ENCODE assay signal across 8 mouse cellular contexts in the genomic region with DNA sequence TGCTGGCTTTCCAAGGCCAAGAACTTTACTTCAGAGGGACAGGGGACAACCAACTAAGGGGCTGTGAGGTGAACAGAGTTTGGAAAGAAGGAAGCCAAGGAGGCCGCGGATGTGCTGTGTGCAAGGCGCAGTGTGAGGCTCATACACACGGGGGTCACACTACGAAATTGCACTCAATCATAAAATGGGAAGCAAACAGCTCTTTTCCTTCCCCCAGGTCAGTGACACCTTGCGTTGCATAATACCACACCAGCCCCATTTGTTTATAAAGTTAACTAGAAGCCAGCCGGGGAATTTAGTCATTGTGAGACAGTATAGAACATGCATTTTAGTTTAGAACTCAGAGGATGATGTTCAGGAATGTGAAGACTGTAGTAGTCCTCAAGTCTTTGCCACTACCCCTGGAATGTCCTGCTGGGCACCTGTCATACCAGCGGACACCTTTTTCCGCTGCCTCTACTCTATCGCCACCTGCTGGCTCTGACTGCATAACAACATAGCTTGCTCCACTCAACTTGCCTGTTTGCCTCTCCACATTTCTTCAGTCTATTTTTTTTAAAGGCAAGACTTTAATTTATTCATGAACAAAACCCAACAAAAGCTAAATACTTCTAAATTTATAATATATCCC.
A peak's percentile ranks its signal among the peaks of the same experiment; 100 is the strongest.
DNase-seq lines count a peak whose midpoint lies in the region; ATAC-seq and TF ChIP-seq lines count a peak whose summit lies in the region.

No protein-coding gene starts in this region.

- TF ChIP-seq CTCF in C2C12 (IDR thresholded peaks at IDR 0.05; ENCODE audit: control insufficient read depth, insufficient read depth, insufficient read length), result peak; percentile 44
- TF ChIP-seq CTCF in liver, embryonic 14.5 days (IDR thresholded peaks at IDR 0.05; ENCODE audit: low read depth), result peak; percentile 91
- TF ChIP-seq CTCF in thymus, adult 2 months (IDR thresholded peaks at IDR 0.05; ENCODE audit: borderline replicate concordance, control insufficient read depth, extremely low read depth, insufficient read depth, low read length, poor library complexity), result peak; percentile 62; the same call in 1 of the 2 replicates

- H3K9me3 ChIP-seq in embryonic facial prominence, embryonic 10.5 days, result no peaks in the 10 kb centered on the region
- no peaks in the 10 kb centered on the region for H3K9me3 ChIP-seq in heart, embryonic 10.5 days
- no peaks in the 10 kb centered on the region for H3K9me3 ChIP-seq in kidney, embryonic 14.5 days (ENCODE audit: control insufficient read depth, low read length)
- H3K9me3 ChIP-seq in liver, embryonic 14.5 days (ENCODE audit: control insufficient read depth, low read length), result no peaks in the 10 kb centered on the region
- no peaks in the 10 kb centered on the region for H3K9me3 ChIP-seq in neural tube, embryonic 14.5 days (ENCODE audit: control insufficient read depth, low read length)

- ATAC-seq in kidney, embryonic 14.5 days (ENCODE audit: low FRiP score, low TSS enrichment), result 0 out of 2 replicates have a peak, but pooled peaks have one; percentile 54
- peak; percentile 39; the same call in 1 of the 2 replicates for ATAC-seq in liver, embryonic 14.5 days (ENCODE audit: insufficient read depth)
- peak; percentile 24; the same call in 1 of the 2 replicates for ATAC-seq in neural tube, embryonic 14.5 days (ENCODE audit: low read depth)

- no peak overlapping the region for H3K9ac ChIP-seq in kidney, embryonic 14.5 days (ENCODE audit: low read depth, low read length)
- no peak overlapping the region for H3K9ac ChIP-seq in liver, embryonic 14.5 days (replicated peaks)
- H3K9ac ChIP-seq in neural tube, embryonic 14.5 days (replicated peaks; ENCODE audit: low read depth, low read length), result no peak overlapping the region

- no peak overlapping the region for H3ac ChIP-seq in C2C12 (ENCODE audit: control insufficient read depth, insufficient read length, low read depth)

- no peaks in the 10 kb centered on the region for H3K79me2 ChIP-seq in C2C12 (ENCODE audit: control insufficient read depth, insufficient read depth)

- no peak overlapping the region for H3K4me2 ChIP-seq in kidney, embryonic 14.5 days (replicated peaks; ENCODE audit: low read depth, low read length)
- H3K4me2 ChIP-seq in liver, embryonic 14.5 days (ENCODE audit: low read depth), result peak overlapping the region; percentile 47
- H3K4me2 ChIP-seq in neural tube, embryonic 14.5 days (ENCODE audit: low read depth, low read length), result no peak overlapping the region

- TF ChIP-seq POLR2A in thymus, adult 2 months (IDR thresholded peaks at IDR 0.05; ENCODE audit: control insufficient read depth, extremely low read depth, insufficient read depth, low read length, poor library complexity), result no peak

- H3K4me3 ChIP-seq in C2C12 (ENCODE audit: insufficient read depth, poor library complexity, severe bottlenecking), result no peak overlapping the region
- H3K4me3 ChIP-seq in embryonic facial prominence, embryonic 10.5 days, result no peak overlapping the region
- H3K4me3 ChIP-seq in heart, embryonic 10.5 days, result peak overlapping the region; percentile 42; the same call in 1 of the 2 replicates
- H3K4me3 ChIP-seq in kidney, embryonic 14.5 days (ENCODE audit: low read length), result no peak overlapping the region
- H3K4me3 ChIP-seq in liver, embryonic 14.5 days (ENCODE audit: insufficient read depth in 1 of 2, low read depth in 2 of 2, low read length in 2 of 2), result no peak overlapping the region
- H3K4me3 ChIP-seq in neural tube, embryonic 14.5 days (ENCODE audit: low read depth, low read length), result no peak overlapping the region
- no peak overlapping the region; the same call in 1 of the 2 replicates for H3K4me3 ChIP-seq in thymus, adult 2 months (ENCODE audit: control insufficient read depth, insufficient read depth, low read length)

- no peak overlapping the region for H3K27ac ChIP-seq in embryonic facial prominence, embryonic 10.5 days (replicated peaks)
- no peak overlapping the region for H3K27ac ChIP-seq in heart, embryonic 10.5 days
- H3K27ac ChIP-seq in kidney, embryonic 14.5 days (ENCODE audit: low read depth, low read length), result no peak overlapping the region
- H3K27ac ChIP-seq in liver, embryonic 14.5 days, result no peak overlapping the region
- no peak overlapping the region for H3K27ac ChIP-seq in neural tube, embryonic 14.5 days (ENCODE audit: low read depth, low read length)
- no peak overlapping the region for H3K27ac ChIP-seq in thymus, adult 2 months (ENCODE audit: control insufficient read depth, insufficient read depth, low read length)

- H3K36me3 ChIP-seq in C2C12 (ENCODE audit: control insufficient read depth, insufficient read depth), result no peaks in the 10 kb centered on the region
- H3K36me3 ChIP-seq in embryonic facial prominence, embryonic 10.5 days (replicated peaks), result no peaks in the 10 kb centered on the region
- H3K36me3 ChIP-seq in heart, embryonic 10.5 days, result no peaks in the 10 kb centered on the region
- no peaks in the 10 kb centered on the region for H3K36me3 ChIP-seq in kidney, embryonic 14.5 days (ENCODE audit: control insufficient read depth, insufficient read depth, low read length)
- H3K36me3 ChIP-seq in liver, embryonic 14.5 days (replicated peaks; ENCODE audit: control insufficient read depth, insufficient read depth, low read depth), result no peaks in the 10 kb centered on the region
- no peaks in the 10 kb centered on the region for H3K36me3 ChIP-seq in neural tube, embryonic 14.5 days (ENCODE audit: control insufficient read depth, insufficient read depth, low read length)
- H3K36me3 ChIP-seq in thymus, adult 2 months (ENCODE audit: control insufficient read depth, insufficient read depth, low read length), result no peaks in the 10 kb centered on the region

- TF ChIP-seq EP300 in liver, embryonic 14.5 days (IDR thresholded peaks at IDR 0.05; ENCODE audit: low read depth), result no peak

- H3K79me3 ChIP-seq in C2C12 (ENCODE audit: low read depth), result no peaks in the 10 kb centered on the region

- peaks cover 19% of the 10 kb centered on the region for H3K4me1 ChIP-seq in embryonic facial prominence, embryonic 10.5 days
- H3K4me1 ChIP-seq in heart, embryonic 10.5 days, result peaks cover 15% of the 10 kb centered on the region
- no peaks in the 10 kb centered on the region for H3K4me1 ChIP-seq in kidney, embryonic 14.5 days (ENCODE audit: control insufficient read depth, insufficient read depth, low read length)
- H3K4me1 ChIP-seq in liver, embryonic 14.5 days (replicated peaks; ENCODE audit: control insufficient read depth in 2 of 2, insufficient read depth in 2 of 2, low read length in 1 of 2), result peaks cover 0 to 13% of the 10 kb centered on the region in 2 experiments; a peak in 3 of 4 replicates
- no peaks in the 10 kb centered on the region for H3K4me1 ChIP-seq in neural tube, embryonic 14.5 days (ENCODE audit: control insufficient read depth, insufficient read depth, low read length)
- H3K4me1 ChIP-seq in thymus, adult 2 months (replicated peaks; ENCODE audit: control insufficient read depth, insufficient read depth, low read length), result peaks cover 12% of the 10 kb centered on the region

- DNase-seq in adrenal gland, postnatal 14 days, result peak; percentile 91
- DNase-seq in embryonic facial prominence, embryonic 10.5 days (ENCODE audit: low spot score), result peak; percentile 75
- no peak for DNase-seq in heart, embryonic 10.5 days (ENCODE audit: low spot score)
- peak; percentile 31 to 43 (median 35) for DNase-seq in liver, embryonic 14.5 days (ENCODE audit: low read depth in 3 of 3, low spot score in 3 of 3)
- peak; percentile 72 for DNase-seq in thymus, adult 2 months

- 44% methylated on average over 10 of the region's 10 CpGs for WGBS in embryonic facial prominence, embryonic 10.5 days
- 43% methylated on average over 10 of the region's 10 CpGs for WGBS in heart, embryonic 10.5 days
- WGBS in kidney, embryonic 14.5 days, result 46% methylated on average over 10 of the region's 10 CpGs
- 33% methylated on average over 10 of the region's 10 CpGs for WGBS in liver, embryonic 14.5 days (ENCODE audit: insufficient replicate concordance)
- WGBS in neural tube, embryonic 14.5 days, result 50% methylated on average over 10 of the region's 10 CpGs
- 36% methylated on average over 10 of the region's 10 CpGs for WGBS in thymus, adult 2 months

- H3K27me3 ChIP-seq in C2C12 (ENCODE audit: control insufficient read depth, insufficient read depth, insufficient read length), result peaks cover 4% of the 10 kb centered on the region
- peaks cover 25% of the 10 kb centered on the region for H3K27me3 ChIP-seq in embryonic facial prominence, embryonic 10.5 days (replicated peaks; ENCODE audit: low read depth, poor library complexity, severe bottlenecking)
- H3K27me3 ChIP-seq in heart, embryonic 10.5 days (ENCODE audit: insufficient read depth, poor library complexity, severe bottlenecking), result 0 out of 2 replicates have a peak, but pooled peaks cover 6% of the 10 kb centered on the region
- no peaks in the 10 kb centered on the region for H3K27me3 ChIP-seq in kidney, embryonic 14.5 days (ENCODE audit: control insufficient read depth, insufficient read depth, low read length)
- no peaks in the 10 kb centered on the region for H3K27me3 ChIP-seq in liver, embryonic 14.5 days (ENCODE audit: control insufficient read depth, insufficient read depth, low read length)
- H3K27me3 ChIP-seq in neural tube, embryonic 14.5 days (ENCODE audit: control insufficient read depth, insufficient read depth, low read length), result no peaks in the 10 kb centered on the region
- no peaks in the 10 kb centered on the region for H3K27me3 ChIP-seq in thymus, adult 2 months (ENCODE audit: control insufficient read depth, insufficient read depth, low read length)

TF ChIP-seq in C2C12, 6 proteins besides CTCF, POLR2A, EP300 and RAD21:
- TF ChIP-seq MAX (IDR thresholded peaks at IDR 0.05) (no peak), CEBPB (IDR thresholded peaks at IDR 0.05; ENCODE audit: low read depth) (peak; percentile 2), MYOD1 (IDR thresholded peaks at IDR 0.05; ENCODE audit: control insufficient read depth, insufficient read length, low read depth) (no peak), MYOG (IDR thresholded peaks at IDR 0.05; ENCODE audit: control insufficient read depth, extremely low read depth, insufficient read length) (no peak), USF1 (IDR thresholded peaks at IDR 0.05; ENCODE audit: low read depth) (no peak), FOSL1 (IDR thresholded peaks at IDR 0.05; ENCODE audit: insufficient read depth, low read length, poor library complexity, severe bottlenecking) (no peak)
